Mouse (Mus musculus): ENCODE measurements around the gene Tprgl. TPM values are rescaled to one million over a fixed set of nuclear protein-coding genes. Genes with fewer than 3 reads are reported as not detected.

The Tprgl gene
- polyA plus RNA-seq, 1 experiment from 2014 or later, result 157 TPM

Other genes with a start within 250 kb of the Tprgl start
- gene A430005L14Rik, start 203.4 kb downstream of the Tprgl start, polyA plus RNA-seq (2015; fragmentation: Nextera tagmentation; extraction: Ambion mirVana), result 66.7 and 69.3 TPM in 2 replicates
- 11.4 and 12.6 TPM in 2 replicates for gene Dffb, start 185.5 kb downstream of the Tprgl start, polyA plus RNA-seq (2015; fragmentation: Nextera tagmentation; extraction: Ambion mirVana)
- gene Cep104, start 185.5 kb downstream of the Tprgl start, polyA plus RNA-seq (2015; fragmentation: Nextera tagmentation; extraction: Ambion mirVana), result 13.7 and 16.1 TPM in 2 replicates
- 14.7 and 17.1 TPM in 2 replicates for gene Lrrc47, start 148.9 kb downstream of the Tprgl start, polyA plus RNA-seq (2015; fragmentation: Nextera tagmentation; extraction: Ambion mirVana)
- 17.6 and 24.6 TPM in 2 replicates for gene Smim1, start 134.4 kb downstream of the Tprgl start, polyA plus RNA-seq (2015; fragmentation: Nextera tagmentation; extraction: Ambion mirVana)
- not detected in 2 replicates for gene Ccdc27, start 118.0 kb downstream of the Tprgl start, polyA plus RNA-seq (2015; fragmentation: Nextera tagmentation; extraction: Ambion mirVana)
- 3.4 and 3.9 TPM in 2 replicates for gene Trp73, start 20.5 kb downstream of the Tprgl start, polyA plus RNA-seq (2015; fragmentation: Nextera tagmentation; extraction: Ambion mirVana)
- 38.5 and 39.9 TPM in 2 replicates for gene Wrap73, start 18.3 kb downstream of the Tprgl start, polyA plus RNA-seq (2015; fragmentation: Nextera tagmentation; extraction: Ambion mirVana)
- 104 and 110 TPM in 2 replicates for gene Megf6, start 10.1 kb upstream of the Tprgl start, polyA plus RNA-seq (2015; fragmentation: Nextera tagmentation; extraction: Ambion mirVana)
- gene Arhgef16, start 141.0 kb upstream of the Tprgl start, polyA plus RNA-seq (2015; fragmentation: Nextera tagmentation; extraction: Ambion mirVana), result 5.5 and 6.5 TPM in 2 replicates
- not detected in 2 replicates for gene B230104I21Rik, start 175.5 kb upstream of the Tprgl start, polyA plus RNA-seq (2015; fragmentation: Nextera tagmentation; extraction: Ambion mirVana)

Measured in limb, embryonic 15.5 days (tissue).